Mouse (Mus musculus) intestine, embryonic 15.5 days (tissue): Measurements from ENCODE around the gene Uhrf1. TPM values are rescaled to one million over a fixed set of nuclear protein-coding genes. Genes with fewer than 3 reads are reported as not detected.

Experiments used
- ATAC-seq: fragments of 200-750 bp; cut with Nextera tagmentation; 2 replicates; pipeline ENCODE4 v1.8.0; 2017; ENCODE audit warnings: moderate TSS enrichment, moderate library complexity
- H3K27ac ChIP-seq: fragments of 300-500 bp; sonication (generic); 2 replicates; pipeline ENCODE4 v1.5.1; 2015; ENCODE audit warnings: mild to moderate bottlenecking, inconsistent platforms
- H3K27me3 ChIP-seq: fragments of 300-500 bp; sonication (generic); replicated peaks from 2 replicates; pipeline ENCODE4 v1.6.1; 2015; ENCODE audit warnings: inconsistent platforms
- H3K36me3 ChIP-seq: fragments of 300-500 bp; sonication (generic); 2 replicates; pipeline ENCODE4 v1.6.1; 2015; ENCODE audit warnings: inconsistent platforms
- H3K4me1 ChIP-seq: fragments of 300-500 bp; sonication (generic); replicated peaks from 2 replicates; pipeline ENCODE4 v1.6.1; 2015; ENCODE audit warnings: inconsistent platforms
- H3K4me2 ChIP-seq: fragments of 300-500 bp; sonication (generic); replicated peaks from 2 replicates; pipeline ENCODE4 v1.6.1; 2015; ENCODE audit warnings: mild to moderate bottlenecking, inconsistent platforms
- H3K4me3 ChIP-seq: fragments of 300-500 bp; sonication (generic); replicated peaks from 2 replicates; pipeline ENCODE4 v1.5.1; 2015; ENCODE audit warnings: inconsistent platforms
- H3K9ac ChIP-seq: fragments of 300-500 bp; sonication (generic); 2 replicates; pipeline ENCODE4 v1.6.1; 2015; ENCODE audit warnings: inconsistent platforms
- H3K9me3 ChIP-seq: fragments of 300-500 bp; sonication (generic); 2 replicates; pipeline ENCODE4 v1.6.1; 2016; ENCODE audit warnings: inconsistent platforms
- WGBS: fragments of 180-500 bp; shearing (Covaris S2); methylation state at CpG from one replicate; pipeline ENCODE4 v1.1.7; 2015; 5-methylcytosine and 5-hydroxymethylcytosine counted together
- polyA plus RNA-seq: library from polyadenylated mRNA; unstranded; fragments of >200 nt; fragmentation: Nextera tagmentation; extraction: Ambion mirVana; gene quantifications from 2 replicates; pipeline ENCODE4 v1.2.1, GENCODE M21; 2015

Uhrf1 gene
- polyA plus RNA-seq, 1 experiment from 2014 or later = 124 TPM

DNA sequence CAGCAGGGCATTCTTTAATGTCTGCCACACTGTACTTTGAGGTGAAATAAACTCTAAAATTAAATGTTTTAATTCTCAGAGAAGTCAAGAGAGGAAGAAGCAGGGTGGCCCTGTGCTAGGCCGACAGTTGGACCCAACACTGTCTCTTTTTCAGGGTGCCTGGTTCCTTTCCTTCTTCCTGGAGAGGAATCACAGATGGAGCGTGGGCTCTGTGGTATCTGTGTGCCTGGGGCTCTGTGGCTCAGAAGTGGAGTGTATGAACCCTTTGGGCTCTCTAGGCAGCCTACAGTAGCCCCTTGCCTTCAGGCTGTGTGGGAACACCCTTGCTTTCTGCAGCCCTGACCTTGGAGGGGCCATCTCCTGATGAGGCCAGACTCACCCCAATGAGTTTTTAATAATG lies 58.4 kb downstream of the Uhrf1 start:
- 72% methylated on average over 2 of the region's 2 CpGs for WGBS
- ATAC-seq = no peak
- Histone ChIP-seq H3K4me1 (peaks cover 9% of the 10 kb centered on the region; the same call in 1 of the 2 replicates), H3K36me3 (0 out of 2 replicates have a peak, but pooled peaks cover 7% of the 10 kb centered on the region), H3K4me2 (no peak overlapping the region), H3K27ac (no peak overlapping the region), H3K4me3 (no peak overlapping the region), H3K9me3 (no peaks in the 10 kb centered on the region), H3K9ac (no peak overlapping the region), H3K27me3 (no peaks in the 10 kb centered on the region)

DNA sequence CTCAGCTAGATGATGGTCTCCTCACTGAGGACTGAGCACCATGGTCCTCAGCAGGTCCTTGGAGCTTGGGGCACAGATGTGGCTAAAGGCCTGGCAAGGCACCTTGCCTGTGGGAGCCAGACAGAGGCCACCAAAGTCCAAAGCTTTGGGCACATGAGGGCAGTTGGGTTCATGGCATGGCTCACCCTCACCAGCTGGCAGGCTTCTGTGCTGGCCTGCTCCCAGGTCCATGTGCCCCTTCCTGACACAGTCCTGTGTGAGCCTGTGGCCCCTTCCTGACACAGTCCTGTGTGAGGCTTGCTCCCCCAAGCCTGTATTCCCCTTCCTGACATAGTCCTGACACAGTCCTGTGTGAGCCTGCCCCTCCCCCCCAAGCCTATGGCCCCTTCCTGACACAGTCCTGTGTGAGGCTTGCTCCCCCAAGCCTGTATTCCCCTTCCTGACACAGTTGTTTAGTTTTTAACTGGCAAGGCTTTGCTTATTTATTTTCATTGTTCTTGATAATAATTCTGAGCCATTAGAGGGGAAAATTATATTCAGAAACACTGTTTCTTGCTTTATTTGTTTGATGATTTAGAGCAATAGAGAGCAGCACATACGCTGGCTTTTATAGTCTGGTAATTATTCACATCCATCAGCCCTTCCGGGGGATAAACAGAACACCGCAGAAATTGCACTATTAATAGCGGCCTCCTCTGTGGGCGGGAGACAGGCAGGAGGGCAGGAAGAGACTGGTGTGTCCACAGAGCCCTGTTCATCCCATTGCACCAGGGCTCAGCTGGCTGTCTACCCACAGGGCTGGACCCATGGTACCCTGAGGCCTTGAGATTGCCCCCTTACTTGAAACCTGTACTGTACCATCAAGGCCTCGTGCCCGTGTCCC lies 62.9 kb downstream of the Uhrf1 start:
- H3K36me3 ChIP-seq = peaks cover 11% of the 10 kb centered on the region
- peak overlapping the region; percentile 48; the same call in 1 of the 2 replicates for H3K27ac ChIP-seq
- H3K27me3 ChIP-seq = no peaks in the 10 kb centered on the region
- H3K4me3 ChIP-seq = no peak overlapping the region
- H3K4me1 ChIP-seq = peaks cover 9% of the 10 kb centered on the region; the same call in 1 of the 2 replicates
- peak; percentile 42 for ATAC-seq
- H3K9me3 ChIP-seq = no peaks in the 10 kb centered on the region
- 40% methylated on average over 7 of the region's 7 CpGs for WGBS
- no peak overlapping the region for H3K9ac ChIP-seq
- no peak overlapping the region for H3K4me2 ChIP-seq

DNA sequence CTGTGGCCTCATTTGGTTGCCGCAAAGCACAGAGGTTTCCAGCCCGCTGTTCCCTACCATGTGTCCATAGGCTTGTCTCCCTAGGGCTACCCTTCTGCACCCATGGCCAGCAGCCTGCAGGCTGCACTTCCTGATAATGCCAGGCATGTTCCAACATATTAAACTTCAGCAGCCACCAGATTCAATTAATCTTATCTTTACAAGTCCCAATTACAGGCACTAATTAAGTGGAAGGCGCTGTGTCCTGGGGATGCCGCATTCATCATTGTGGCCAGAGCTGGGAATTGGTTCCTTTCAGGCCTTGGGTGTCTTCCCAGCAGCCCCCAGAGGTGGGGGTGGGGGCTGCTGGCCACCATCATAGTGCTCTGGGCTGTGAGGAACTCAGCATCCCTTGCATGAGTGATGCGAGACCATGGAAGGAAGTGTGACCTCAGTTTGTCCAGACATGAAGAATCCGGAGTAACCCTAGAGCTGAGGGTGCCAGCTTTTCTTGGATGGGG lies 65.2 kb downstream of the Uhrf1 start:
- no peak overlapping the region for H3K4me2 ChIP-seq
- WGBS = 87% methylated on average over 6 of the region's 6 CpGs
- H3K4me3 ChIP-seq = no peak overlapping the region
- no peaks in the 10 kb centered on the region for H3K9me3 ChIP-seq
- H3K27ac ChIP-seq = no peak overlapping the region
- no peak overlapping the region for H3K9ac ChIP-seq
- peaks cover 9% of the 10 kb centered on the region; the same call in 1 of the 2 replicates for H3K4me1 ChIP-seq
- H3K36me3 ChIP-seq = peaks cover 13% of the 10 kb centered on the region
- no peak for ATAC-seq
- H3K27me3 ChIP-seq = no peaks in the 10 kb centered on the region

DNA sequence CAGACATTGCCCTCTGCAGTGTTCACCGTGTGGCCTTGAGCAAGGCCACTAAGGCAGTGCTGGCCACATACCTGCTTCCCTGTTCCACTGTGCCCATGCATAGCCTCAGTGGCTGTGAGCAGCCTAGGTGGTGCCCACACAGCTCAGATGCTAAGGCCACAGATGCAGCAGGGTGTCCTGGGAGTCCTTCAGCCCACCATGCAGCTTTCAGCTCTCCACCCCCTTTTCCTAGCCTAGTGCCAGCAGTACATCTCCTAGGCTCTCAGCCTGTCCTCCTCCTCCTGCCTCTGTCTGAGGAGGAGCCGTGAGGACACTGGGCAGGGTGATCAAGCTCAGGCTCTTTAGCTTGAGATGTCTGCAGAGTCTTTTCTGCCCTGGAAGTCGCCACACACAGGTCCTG lies 67.0 kb downstream of the Uhrf1 start:
- WGBS = 89% methylated on average over 3 of the region's 3 CpGs
- Histone ChIP-seq H3K9ac (no peak overlapping the region), H3K27me3 (no peaks in the 10 kb centered on the region), H3K27ac (no peak overlapping the region), H3K36me3 (peaks cover 17% of the 10 kb centered on the region), H3K4me1 (peaks cover 9% of the 10 kb centered on the region; the same call in 1 of the 2 replicates), H3K4me2 (no peak overlapping the region), H3K4me3 (no peak overlapping the region), H3K9me3 (no peaks in the 10 kb centered on the region)
- no peak for ATAC-seq

DNA sequence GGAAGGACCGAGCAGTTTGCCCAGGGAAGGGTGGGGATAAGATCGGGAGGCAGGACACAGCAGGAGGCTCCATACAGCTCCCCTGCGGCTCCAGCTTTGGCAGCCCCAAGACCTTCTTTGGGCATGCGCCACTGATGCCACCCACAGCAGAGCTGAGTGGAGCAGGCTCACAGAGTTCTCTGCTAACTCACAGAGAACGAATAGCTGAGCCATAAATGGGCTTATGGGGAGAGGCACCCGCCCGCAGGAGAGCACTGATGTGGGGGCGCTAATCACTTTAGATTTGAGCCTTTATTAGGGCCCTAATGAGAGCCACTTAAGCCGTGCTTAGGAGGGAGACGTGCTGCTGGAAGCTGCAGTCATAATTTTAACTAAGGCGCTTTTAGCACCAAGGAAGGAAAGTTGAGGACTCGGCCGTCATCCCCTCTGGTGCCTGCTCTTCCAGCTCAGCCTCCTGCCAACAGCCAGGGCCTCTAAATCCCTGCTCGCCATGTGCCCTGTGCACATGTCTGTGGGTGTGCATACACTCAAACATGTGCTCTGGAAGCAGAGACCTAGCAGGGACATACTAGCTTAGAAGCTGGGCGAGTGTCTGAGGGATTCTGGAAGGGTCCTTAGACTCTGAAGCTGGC lies 68.0 kb downstream of the Uhrf1 start:
- no peak for ATAC-seq
- Histone ChIP-seq H3K9ac (no peak overlapping the region), H3K36me3 (peaks cover 18% of the 10 kb centered on the region), H3K27ac (no peak overlapping the region), H3K4me2 (no peak overlapping the region), H3K9me3 (no peaks in the 10 kb centered on the region), H3K27me3 (no peaks in the 10 kb centered on the region), H3K4me3 (no peak overlapping the region), H3K4me1 (no peaks in the 10 kb centered on the region)
- 74% methylated on average over 15 of the region's 15 CpGs for WGBS

DNA sequence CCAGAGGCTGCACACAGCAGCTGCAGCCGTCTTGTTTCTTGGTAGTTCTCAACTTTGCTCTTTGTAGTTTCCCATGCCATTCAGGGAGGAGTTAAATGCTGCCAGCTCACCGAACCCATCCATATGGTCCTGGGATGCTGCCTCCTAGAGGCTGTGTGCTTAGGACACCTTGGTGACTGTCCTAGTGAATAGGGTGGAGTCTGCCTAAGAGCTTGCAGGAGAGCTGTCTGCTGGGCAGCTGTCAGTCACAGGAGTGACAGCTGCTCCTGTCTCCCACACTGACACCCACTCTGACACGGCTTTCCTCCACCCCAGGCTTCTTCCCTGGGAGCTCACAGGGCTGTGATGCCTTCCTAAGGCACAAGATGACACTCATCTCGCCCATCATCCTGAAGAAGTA lies 69.0 kb downstream of the Uhrf1 start:
- Histone ChIP-seq H3K27me3 (no peaks in the 10 kb centered on the region), H3K9ac (no peak overlapping the region), H3K9me3 (no peaks in the 10 kb centered on the region), H3K4me1 (no peaks in the 10 kb centered on the region), H3K4me2 (no peak overlapping the region), H3K36me3 (peaks cover 26% of the 10 kb centered on the region), H3K27ac (no peak overlapping the region), H3K4me3 (no peak overlapping the region)
- 70% methylated on average over 4 of the region's 4 CpGs for WGBS
- ATAC-seq = no peak

Other genes with a start within 250 kb of the Uhrf1 start
- 29.9 and 35.1 TPM in 2 replicates for gene Ubxn6, start 228.3 kb upstream of the Uhrf1 start, polyA plus RNA-seq
- gene Hdgfl2, start 223.7 kb upstream of the Uhrf1 start, polyA plus RNA-seq = 85.7 and 86.9 TPM in 2 replicates
- gene Plin4, start 193.5 kb upstream of the Uhrf1 start, polyA plus RNA-seq = 0.03 and 0.14 TPM in 2 replicates
- 0.52 and 0.85 TPM in 2 replicates for gene Plin5, start 185.7 kb upstream of the Uhrf1 start, polyA plus RNA-seq
- gene Lrg1, start 181.3 kb upstream of the Uhrf1 start, polyA plus RNA-seq = 0.15 and 0.33 TPM in 2 replicates
- gene Sema6b, start 163.0 kb upstream of the Uhrf1 start, polyA plus RNA-seq = 1.4 TPM in 2 replicates
- 11.9 and 12.8 TPM in 2 replicates for gene Tnfaip8l1, start 140.8 kb upstream of the Uhrf1 start, polyA plus RNA-seq
- gene Mydgf, start 119.4 kb upstream of the Uhrf1 start, polyA plus RNA-seq = 105 and 127 TPM in 2 replicates
- 32.8 and 35.0 TPM in 2 replicates for gene Dpp9, start 84.4 kb upstream of the Uhrf1 start, polyA plus RNA-seq
- gene Fem1a, start 46.5 kb upstream of the Uhrf1 start, polyA plus RNA-seq = 12.5 and 12.8 TPM in 2 replicates
- gene Ticam1, start 26.5 kb upstream of the Uhrf1 start, polyA plus RNA-seq = 11.3 and 13.3 TPM in 2 replicates
- 153 and 195 TPM in 2 replicates for gene Plin3, start 10.4 kb upstream of the Uhrf1 start, polyA plus RNA-seq
- gene Arrdc5, start 3.0 kb upstream of the Uhrf1 start, polyA plus RNA-seq = not detected in 2 replicates
- 25.1 and 27.5 TPM in 2 replicates for gene Kdm4b, start 22.7 kb downstream of the Uhrf1 start, polyA plus RNA-seq
- gene Ptprs, start 173.2 kb downstream of the Uhrf1 start, polyA plus RNA-seq = 56.3 and 56.8 TPM in 2 replicates
- gene Znrf4, start 209.1 kb downstream of the Uhrf1 start, polyA plus RNA-seq = not detected in 2 replicates